ENCODE assay signal across 9 mouse cellular contexts in the genomic region with DNA sequence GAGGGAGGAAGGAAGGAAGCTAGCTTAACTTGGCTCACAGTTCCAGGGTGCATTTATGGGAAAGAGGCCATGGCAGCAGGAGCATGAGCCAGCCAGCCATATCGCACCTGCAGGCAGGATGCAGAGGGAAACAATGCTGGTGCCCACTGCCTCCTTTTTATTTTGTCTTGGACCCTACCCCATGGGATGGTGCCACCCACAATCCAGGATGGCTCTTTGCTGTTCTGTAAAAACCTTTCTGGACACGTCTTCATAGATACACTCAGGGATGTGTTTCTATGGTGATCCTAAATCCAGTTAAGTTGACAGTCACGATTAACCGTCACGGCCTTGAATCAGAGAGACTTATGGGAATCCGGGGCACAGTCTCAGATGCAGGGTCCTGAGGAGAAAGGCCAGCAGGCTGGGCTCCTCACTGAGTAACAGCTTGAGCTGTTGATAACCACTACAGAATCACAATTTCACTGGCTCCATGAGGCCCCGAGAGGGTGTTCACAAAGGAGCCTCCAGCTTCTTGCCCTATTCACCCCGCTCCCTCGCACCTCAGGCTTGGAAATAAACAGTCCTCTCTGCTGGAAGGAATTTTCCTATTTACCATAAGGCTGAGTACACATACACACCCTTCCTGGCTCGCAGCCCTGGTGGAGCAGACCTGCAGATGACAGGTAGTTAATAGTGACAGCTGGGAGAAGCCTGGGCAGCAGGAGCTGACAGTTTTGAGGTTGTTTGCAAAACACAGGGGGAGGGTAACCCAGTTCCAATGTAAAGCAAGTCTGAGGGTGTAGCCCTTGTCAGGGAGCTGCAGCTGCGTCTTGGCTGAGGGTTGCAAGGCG. TPM values are rescaled to one million over a fixed set of nuclear protein-coding genes. Genes with fewer than 3 reads are reported as not detected.
A peak's percentile ranks its signal among the peaks of the same experiment; 100 is the strongest.
DNase-seq lines count a peak whose midpoint lies in the region; ATAC-seq lines count a peak whose summit lies in the region.
"Had no signal": no experiment of that assay in that cellular context is flagged by ENCODE, and none has a peak within 500 bp of the region (broad histone marks: within the 10 kb centered on the region; RNA-seq: fewer than 3 reads in every experiment).

No protein-coding gene starts in this region.

- peak overlapping the region; percentile 26; the same call in 1 of the 2 replicates for H3K27ac ChIP-seq in heart, embryonic 16.5 days (ENCODE audit: low read length)
- H3K27ac ChIP-seq in intestine, embryonic 16.5 days (ENCODE audit: low read length) = peak overlapping the region; percentile 69
- peak overlapping the region; percentile 78 for H3K27ac ChIP-seq in midbrain, embryonic 12.5 days (replicated peaks)

- no peak for DNase-seq in heart, adult 18-20 months
- DNase-seq in cerebellum, postnatal 14 days = peak; percentile 56 to 77
- no peak for DNase-seq in testis, postnatal 10 days (ENCODE audit: low spot score)
- DNase-seq in urinary bladder, postnatal 25 days (ENCODE audit: low spot score) = no peak

- ATAC-seq in heart, embryonic 16.5 days (replicated peaks; ENCODE audit: extremely low read depth, insufficient read depth, low FRiP score) = peak; percentile 52
- ATAC-seq in intestine, embryonic 16.5 days = peak; percentile 84
- peak; percentile 81 for ATAC-seq in midbrain, embryonic 12.5 days (ENCODE audit: low FRiP score, low read depth)
- ATAC-seq in megakaryocyte progenitor cell, adult 5-6 weeks (replicated peaks; ENCODE audit: poor library complexity) = no peak

- H3K27me3 ChIP-seq in heart, embryonic 16.5 days (ENCODE audit: control insufficient read depth, insufficient read depth, low read length) = no peaks in the 10 kb centered on the region
- no peaks in the 10 kb centered on the region for H3K27me3 ChIP-seq in intestine, embryonic 16.5 days (replicated peaks; ENCODE audit: control insufficient read depth, insufficient read depth, low read length)
- H3K27me3 ChIP-seq in midbrain, embryonic 12.5 days = no peaks in the 10 kb centered on the region
- H3K27me3 ChIP-seq: CH12.LX had no signal

- no peak overlapping the region for H3K4me2 ChIP-seq in heart, embryonic 16.5 days (ENCODE audit: low read depth, low read length)
- peak overlapping the region; percentile 32 for H3K4me2 ChIP-seq in intestine, embryonic 16.5 days (ENCODE audit: low read depth, low read length)
- H3K4me2 ChIP-seq in midbrain, embryonic 12.5 days (replicated peaks) = peak overlapping the region; percentile 35

- no peaks in the 10 kb centered on the region for H3K9me3 ChIP-seq in heart, embryonic 16.5 days (replicated peaks; ENCODE audit: control insufficient read depth, low read length)
- H3K9me3 ChIP-seq in intestine, embryonic 16.5 days (ENCODE audit: control insufficient read depth, low read length) = no peaks in the 10 kb centered on the region
- no peaks in the 10 kb centered on the region for H3K9me3 ChIP-seq in midbrain, embryonic 12.5 days

- no peaks in the 10 kb centered on the region for H3K36me3 ChIP-seq in heart, embryonic 16.5 days (ENCODE audit: control insufficient read depth, insufficient read depth)
- H3K36me3 ChIP-seq in intestine, embryonic 16.5 days (ENCODE audit: control insufficient read depth, insufficient read depth, low read length) = no peaks in the 10 kb centered on the region
- no peaks in the 10 kb centered on the region for H3K36me3 ChIP-seq in midbrain, embryonic 12.5 days

- peaks cover 48% of the 10 kb centered on the region for H3K4me1 ChIP-seq in heart, embryonic 16.5 days (ENCODE audit: control insufficient read depth, insufficient read depth, low read length)
- H3K4me1 ChIP-seq in intestine, embryonic 16.5 days (ENCODE audit: control insufficient read depth, insufficient read depth, low read length) = peaks cover 32% of the 10 kb centered on the region
- peaks cover 36% of the 10 kb centered on the region for H3K4me1 ChIP-seq in midbrain, embryonic 12.5 days

- no peak overlapping the region for H3K4me3 ChIP-seq in heart, embryonic 16.5 days (ENCODE audit: low read length)
- no peak overlapping the region for H3K4me3 ChIP-seq in intestine, embryonic 16.5 days (ENCODE audit: low read length)
- H3K4me3 ChIP-seq in midbrain, embryonic 12.5 days = no peak overlapping the region

- 0 out of 2 replicates have a peak overlapping the region, but pooled peaks have one; percentile 7 for H3K9ac ChIP-seq in heart, embryonic 16.5 days (ENCODE audit: low read length)
- peak overlapping the region; percentile 47 for H3K9ac ChIP-seq in intestine, embryonic 16.5 days (ENCODE audit: low read depth, low read length)
- peak overlapping the region; percentile 24; the same call in 1 of the 2 replicates for H3K9ac ChIP-seq in midbrain, embryonic 12.5 days (replicated peaks)

- 32% methylated on average over 12 of the region's 12 CpGs for WGBS in heart, embryonic 16.5 days
- WGBS in intestine, embryonic 16.5 days = 18% methylated on average over 12 of the region's 12 CpGs
- WGBS in midbrain, embryonic 12.5 days = 17% methylated on average over 12 of the region's 12 CpGs

RNA-seq across cellular contexts. Expression of gene Parva, which starts 17.1 kb away (rescaled TPM):
- polyA plus RNA-seq in heart, embryonic 16.5 days (2015; fragmentation: Nextera tagmentation; extraction: Ambion mirVana) = 65.8 and 75.1 TPM in 2 replicates
- 10 to 100 TPM; 38.9 to 42.8 TPM for total RNA-seq in heart, adult 18-20 months (2021)
- polyA plus RNA-seq in intestine, embryonic 16.5 days (2015; fragmentation: Nextera tagmentation; extraction: Ambion mirVana) = 78.5 and 80.0 TPM in 2 replicates
- polyA plus RNA-seq in midbrain, embryonic 12.5 days (2016; fragmentation: Nextera tagmentation; extraction: Ambion mirVana) = 54.8 and 55.6 TPM in 2 replicates
- total RNA-seq in megakaryocyte progenitor cell, adult 5-6 weeks (2015) = not detected in 2 replicates
- total RNA-seq in megakaryocyte progenitor cell, adult 5-6 weeks (2017) = not detected in 2 replicates

Comparison
In these comparisons a context has a peak if more than half of its experiments do, and no peak if none do; other contexts are left out.
1. H3K27ac ChIP-seq: peak in every context shown above with its lines; median percentile 78 in midbrain, embryonic 12.5 days; 69 in intestine, embryonic 16.5 days; 26 in heart, embryonic 16.5 days.
2. DNase-seq: peak in cerebellum, postnatal 14 days (2 of 2); none in heart, adult 18-20 months (0 of 2), testis, postnatal 10 days (single experiment) and urinary bladder, postnatal 25 days (single experiment).
3. Peak in every context shown above with its lines, with median percentiles within 50 percentile points of each other: H3K9ac ChIP-seq.